Mouse (Mus musculus) forebrain, embryonic 11.5 days (tissue): Measurements from ENCODE around the gene Plau. TPM values are rescaled to one million over a fixed set of nuclear protein-coding genes. Genes with fewer than 3 reads are reported as not detected.
A peak's percentile ranks its signal among the peaks of the same experiment; 100 is the strongest.

ENCODE experiments used
- ATAC-seq: fragments of 200-750 bp; cut with Nextera tagmentation; replicated peaks from 2 replicates; pipeline ENCODE4 v1.8.0; 2017; ENCODE audit warnings: moderate TSS enrichment; ENCODE audit not compliant: low FRiP score
- DNase-seq: peaks from one replicate; pipeline ENCODE4 v3.0.0-alpha.2; 2017; ENCODE audit warnings: low spot score
- H3K27ac ChIP-seq: fragments of 300-500 bp; sonication (generic); 2 replicates; pipeline ENCODE4 v1.5.1; 2014; ENCODE audit warnings: low read depth, low read length
- H3K27me3 ChIP-seq: fragments of 300-500 bp; sonication (generic); 2 replicates; pipeline ENCODE4 v1.6.1; 2014; ENCODE audit warnings: mild to moderate bottlenecking, low read length, mixed read lengths; ENCODE audit not compliant: control insufficient read depth, insufficient read depth
- H3K36me3 ChIP-seq: fragments of 300-500 bp; sonication (generic); 2 replicates; pipeline ENCODE4 v1.6.1; 2014; ENCODE audit warnings: mild to moderate bottlenecking, low read length, moderate library complexity, mixed read lengths; ENCODE audit not compliant: control insufficient read depth, insufficient read depth
- H3K4me1 ChIP-seq: fragments of 300-500 bp; sonication (generic); replicated peaks from 2 replicates; pipeline ENCODE4 v1.6.1; 2014; ENCODE audit warnings: low read length, mixed read lengths; ENCODE audit not compliant: control insufficient read depth, insufficient read depth
- H3K4me2 ChIP-seq: fragments of 300-500 bp; sonication (generic); 2 replicates; pipeline ENCODE4 v1.6.1; 2014; ENCODE audit warnings: low read depth, mild to moderate bottlenecking, low read length, moderate library complexity, mixed read lengths; ENCODE audit not compliant: severe bottlenecking
- H3K4me3 ChIP-seq: fragments of 300-500 bp; sonication (generic); 2 replicates; pipeline ENCODE4 v1.5.1; 2014; ENCODE audit warnings: low read depth, low read length
- H3K9ac ChIP-seq: fragments of 300-500 bp; sonication (generic); 2 replicates; pipeline ENCODE4 v1.6.1; 2014; ENCODE audit warnings: low read length
- H3K9me3 ChIP-seq: fragments of 300-500 bp; sonication (generic); 2 replicates; pipeline ENCODE4 v1.6.1; 2016; ENCODE audit warnings: low read length, mixed read lengths; ENCODE audit not compliant: control insufficient read depth
- WGBS: fragments of 180-500 bp; shearing (Covaris S2); extraction: QIAGEN DNeasy Blood & Tissue Kit; methylation state at CpG from one replicate; pipeline ENCODE4 v1.1.7; 2014; 5-methylcytosine and 5-hydroxymethylcytosine counted together
- polyA plus RNA-seq: library from polyadenylated mRNA; unstranded; fragments of >200 nt; fragmentation: Nextera tagmentation; extraction: Ambion mirVana; gene quantifications from 2 replicates; pipeline ENCODE4 v1.2.1, GENCODE M21; 2014

Plau gene
- polyA plus RNA-seq, 1 experiment from 2014 or later = 0.31 TPM

- ATAC-seq (no peak), DNase-seq (no peak)
- Histone ChIP-seq H3K9ac (no peak overlapping the region), H3K9me3 (no peaks in the 10 kb centered on the region), H3K36me3 (no peaks in the 10 kb centered on the region), H3K27me3 (no peaks in the 10 kb centered on the region), H3K4me3 (no peak overlapping the region), H3K27ac (no peak overlapping the region), H3K4me2 (no peak overlapping the region), H3K4me1 (no peaks in the 10 kb centered on the region; the same call in 1 of the 2 replicates)
- 35% methylated on average over 2 of the region's 2 CpGs for WGBS
Measured at GRCm38 (mm10) chr14:20802926-20803605, 33.4 kb upstream of the Plau start.

GRCm38 (mm10) chr14:20803606-20803938, 32.9 kb upstream of the Plau start:
- Histone ChIP-seq H3K9ac (no peak overlapping the region), H3K27me3 (no peaks in the 10 kb centered on the region), H3K9me3 (no peaks in the 10 kb centered on the region), H3K36me3 (no peaks in the 10 kb centered on the region), H3K4me1 (no peaks in the 10 kb centered on the region; the same call in 1 of the 2 replicates), H3K27ac (no peak overlapping the region), H3K4me3 (no peak overlapping the region), H3K4me2 (no peak overlapping the region)
- WGBS = 1% methylated on average over 7 of the region's 7 CpGs
- ATAC-seq (no peak), DNase-seq (peak; percentile 83)

GRCm38 (mm10) chr14:20804481-20804880, 32.0 kb upstream of the Plau start:
- Histone ChIP-seq H3K4me3 (no peak overlapping the region), H3K9me3 (no peaks in the 10 kb centered on the region), H3K36me3 (no peaks in the 10 kb centered on the region), H3K9ac (no peak overlapping the region), H3K4me2 (no peak overlapping the region), H3K27me3 (no peaks in the 10 kb centered on the region), H3K27ac (no peak overlapping the region), H3K4me1 (no peaks in the 10 kb centered on the region; the same call in 1 of the 2 replicates)
- ATAC-seq (no peak), DNase-seq (no peak)
- 83% methylated on average over 5 of the region's 5 CpGs for WGBS

GRCm38 (mm10) chr14:20804964-20805672, 31.3 kb upstream of the Plau start:
- DNase-seq (peak; percentile 32), ATAC-seq (no peak)
- Histone ChIP-seq H3K27ac (no peak overlapping the region), H3K4me1 (no peaks in the 10 kb centered on the region; the same call in 1 of the 2 replicates), H3K9ac (no peak overlapping the region), H3K9me3 (no peaks in the 10 kb centered on the region), H3K4me3 (no peak overlapping the region), H3K36me3 (no peaks in the 10 kb centered on the region), H3K4me2 (no peak overlapping the region), H3K27me3 (no peaks in the 10 kb centered on the region)
- WGBS = 83% methylated on average over 9 of the region's 9 CpGs

- Histone ChIP-seq H3K4me1 (no peaks in the 10 kb centered on the region; the same call in 1 of the 2 replicates), H3K9ac (no peak overlapping the region), H3K27me3 (no peaks in the 10 kb centered on the region), H3K27ac (no peak overlapping the region), H3K9me3 (no peaks in the 10 kb centered on the region), H3K4me3 (no peak overlapping the region), H3K36me3 (no peaks in the 10 kb centered on the region), H3K4me2 (no peak overlapping the region)
- 85% methylated on average over 14 of the region's 14 CpGs for WGBS
- no peak for ATAC-seq
- DNase-seq = peak; percentile 50
Measured at GRCm38 (mm10) chr14:20806116-20806840, 30.2 kb upstream of the Plau start.

GRCm38 (mm10) chr14:20809349-20809748, 27.1 kb upstream of the Plau start:
- Histone ChIP-seq H3K4me1 (no peaks in the 10 kb centered on the region), H3K9me3 (no peaks in the 10 kb centered on the region), H3K27me3 (no peaks in the 10 kb centered on the region), H3K9ac (no peak overlapping the region), H3K4me2 (no peak overlapping the region), H3K4me3 (no peak overlapping the region), H3K36me3 (no peaks in the 10 kb centered on the region), H3K27ac (no peak overlapping the region)
- peak; percentile 13 for DNase-seq
- no peak for ATAC-seq
- WGBS = 81% methylated on average over 4 of the region's 4 CpGs

GRCm38 (mm10) chr14:20809820-20810219, 26.6 kb upstream of the Plau start:
- no peak for DNase-seq
- H3K27ac ChIP-seq = no peak overlapping the region
- H3K9ac ChIP-seq = no peak overlapping the region
- H3K4me3 ChIP-seq = no peak overlapping the region
- no peaks in the 10 kb centered on the region for H3K4me1 ChIP-seq
- no peak overlapping the region for H3K4me2 ChIP-seq
- no peaks in the 10 kb centered on the region for H3K27me3 ChIP-seq
- H3K9me3 ChIP-seq = no peaks in the 10 kb centered on the region
- ATAC-seq = no peak
- no peaks in the 10 kb centered on the region for H3K36me3 ChIP-seq

GRCm38 (mm10) chr14:20811236-20811635, 25.2 kb upstream of the Plau start:
- no peak for ATAC-seq
- 91% methylated on average over 8 of the region's 8 CpGs for WGBS
- no peaks in the 10 kb centered on the region for H3K4me1 ChIP-seq

More at GRCm38 (mm10) chr14:20811236-20811635, 25.2 kb upstream of the Plau start:
- Histone ChIP-seq H3K4me2 (no peak overlapping the region), H3K9ac (no peak overlapping the region), H3K9me3 (no peaks in the 10 kb centered on the region), H3K4me3 (no peak overlapping the region), H3K27ac (no peak overlapping the region), H3K27me3 (no peaks in the 10 kb centered on the region), H3K36me3 (no peaks in the 10 kb centered on the region)
- DNase-seq = peak; percentile 32
